Mouse (Mus musculus): ENCODE data around the gene Oas1c.

- TF ChIP-seq POLR2A (IDR thresholded peaks at IDR 0.05; ENCODE audit: insufficient read length, low read depth) (no peak), MAX (IDR thresholded peaks at IDR 0.05; ENCODE audit: low read depth) (no peak), TCF3 (IDR thresholded peaks at IDR 0.05; ENCODE audit: insufficient read length, low read depth) (no peak), TCF12 (IDR thresholded peaks at IDR 0.05; ENCODE audit: insufficient read depth, poor library complexity, severe bottlenecking) (no peak), REST (IDR thresholded peaks at IDR 0.05; ENCODE audit: insufficient read depth, insufficient read length) (no peak), USF1 (IDR thresholded peaks at IDR 0.05; ENCODE audit: low read depth) (no peak), MYOG (IDR thresholded peaks at IDR 0.05; ENCODE audit: control insufficient read depth in 1 of 3, insufficient read depth in 1 of 3, insufficient read length in 2 of 3, low read depth in 2 of 3) (no peak), E2F4 (IDR thresholded peaks at IDR 0.05; ENCODE audit: insufficient read depth) (no peak), POLR2AphosphoS2 (IDR thresholded peaks at IDR 0.05; ENCODE audit: insufficient read length, low read depth) (no peak), CEBPB (IDR thresholded peaks at IDR 0.05; ENCODE audit: insufficient read depth, poor library complexity, severe bottlenecking) (no peak), MYOD1 (IDR thresholded peaks at IDR 0.05; ENCODE audit: control insufficient read depth in 1 of 3, insufficient read length in 2 of 3, low read depth in 2 of 3) (no peak), SRF (IDR thresholded peaks at IDR 0.05; ENCODE audit: control insufficient read depth, insufficient read length, low read depth) (no peak)
Measured at GRCm38 (mm10) chr5:120818999-120819398, 6.7 kb upstream of the Oas1c start.

Measured in myocyte (in vitro differentiated cells).